Mouse (Mus musculus): ENCODE results near the gene Sult2b1. TPM values are rescaled to one million over a fixed set of nuclear protein-coding genes. Genes with fewer than 3 reads are reported as not detected.

The Sult2b1 gene
- polyA plus RNA-seq, 1 experiment from 2014 or later: 2.5 TPM

- Histone ChIP-seq H3K4me1 (ENCODE audit: insufficient read depth, low read length) (0 out of 2 replicates have a peak, but pooled peaks cover 8% of the 10 kb centered on the region), H3K27ac (ENCODE audit: low read length) (no peak overlapping the region), H3K27me3 (ENCODE audit: insufficient read depth, low read length) (no peaks in the 10 kb centered on the region), H3K9ac (replicated peaks; ENCODE audit: low read length) (no peak overlapping the region), H3K4me3 (ENCODE audit: low read length) (no peak overlapping the region), H3K36me3 (ENCODE audit: insufficient read depth, low read length) (no peaks in the 10 kb centered on the region), H3K9me3 (ENCODE audit: low read length) (no peaks in the 10 kb centered on the region), H3K4me2 (replicated peaks; ENCODE audit: low read depth, low read length) (no peak overlapping the region)
- 62% methylated on average over 10 of the region's 10 CpGs for WGBS
- ATAC-seq (ENCODE audit: low FRiP score, low TSS enrichment): no peak
Observed at GRCm38 (mm10) chr7:45739820-45740219, 44.6 kb downstream of the Sult2b1 start.

- Histone ChIP-seq H3K27me3 (ENCODE audit: insufficient read depth, low read length) (no peaks in the 10 kb centered on the region), H3K4me2 (replicated peaks; ENCODE audit: low read depth, low read length) (no peak overlapping the region), H3K4me3 (ENCODE audit: low read length) (no peak overlapping the region), H3K36me3 (ENCODE audit: insufficient read depth, low read length) (no peaks in the 10 kb centered on the region), H3K9me3 (ENCODE audit: low read length) (no peaks in the 10 kb centered on the region), H3K27ac (ENCODE audit: low read length) (no peak overlapping the region), H3K4me1 (ENCODE audit: insufficient read depth, low read length) (0 out of 2 replicates have a peak, but pooled peaks cover 8% of the 10 kb centered on the region), H3K9ac (replicated peaks; ENCODE audit: low read length) (no peak overlapping the region)
- peak; percentile 86 for ATAC-seq (ENCODE audit: low FRiP score, low TSS enrichment)
- WGBS: 9% methylated on average over 9 of the region's 9 CpGs
Observed at GRCm38 (mm10) chr7:45739162-45739763, 45.2 kb downstream of the Sult2b1 start.

GRCm38 (mm10) chr7:45733477-45733876 lies 51.0 kb downstream of the Sult2b1 start:
- H3K4me2 ChIP-seq (replicated peaks; ENCODE audit: low read depth, low read length): no peak overlapping the region
- H3K36me3 ChIP-seq (ENCODE audit: insufficient read depth, low read length): 0 out of 2 replicates have a peak, but pooled peaks cover 4% of the 10 kb centered on the region
- H3K27ac ChIP-seq (ENCODE audit: low read length): no peak overlapping the region
- 71% methylated on average over 5 of the region's 5 CpGs for WGBS
- ATAC-seq (ENCODE audit: low FRiP score, low TSS enrichment): no peak
- H3K9me3 ChIP-seq (ENCODE audit: low read length): no peaks in the 10 kb centered on the region
- no peaks in the 10 kb centered on the region for H3K27me3 ChIP-seq (ENCODE audit: insufficient read depth, low read length)
- no peak overlapping the region for H3K9ac ChIP-seq (replicated peaks; ENCODE audit: low read length)
- peaks cover 12% of the 10 kb centered on the region for H3K4me1 ChIP-seq (ENCODE audit: insufficient read depth, low read length)
- no peak overlapping the region for H3K4me3 ChIP-seq (ENCODE audit: low read length)

GRCm38 (mm10) chr7:45730727-45731431 lies 53.6 kb downstream of the Sult2b1 start:
- ATAC-seq (ENCODE audit: low FRiP score, low TSS enrichment): peak; percentile 33
- no peak overlapping the region for H3K4me3 ChIP-seq (ENCODE audit: low read length)
- H3K27ac ChIP-seq (ENCODE audit: low read length): peak overlapping the region; percentile 47; the same call in 1 of the 2 replicates
- H3K27me3 ChIP-seq (ENCODE audit: insufficient read depth, low read length): no peaks in the 10 kb centered on the region
- no peak overlapping the region for H3K4me2 ChIP-seq (replicated peaks; ENCODE audit: low read depth, low read length)
- WGBS: 15% methylated on average over 16 of the region's 16 CpGs
- no peak overlapping the region for H3K9ac ChIP-seq (replicated peaks; ENCODE audit: low read length)
- H3K36me3 ChIP-seq (ENCODE audit: insufficient read depth, low read length): peaks cover 17% of the 10 kb centered on the region
- H3K9me3 ChIP-seq (ENCODE audit: low read length): no peaks in the 10 kb centered on the region
- peaks cover 12% of the 10 kb centered on the region for H3K4me1 ChIP-seq (ENCODE audit: insufficient read depth, low read length)

- no peak for ATAC-seq (ENCODE audit: low FRiP score, low TSS enrichment)
- Histone ChIP-seq H3K9ac (replicated peaks; ENCODE audit: low read length) (no peak overlapping the region), H3K36me3 (ENCODE audit: insufficient read depth, low read length) (peaks cover 47% of the 10 kb centered on the region), H3K4me3 (ENCODE audit: low read length) (no peak overlapping the region), H3K9me3 (ENCODE audit: low read length) (no peaks in the 10 kb centered on the region), H3K4me1 (ENCODE audit: insufficient read depth, low read length) (peaks cover 12% of the 10 kb centered on the region), H3K27me3 (ENCODE audit: insufficient read depth, low read length) (no peaks in the 10 kb centered on the region), H3K27ac (ENCODE audit: low read length) (no peak overlapping the region), H3K4me2 (replicated peaks; ENCODE audit: low read depth, low read length) (no peak overlapping the region)
- WGBS: 67% methylated on average over 3 of the region's 3 CpGs
Observed at GRCm38 (mm10) chr7:45727625-45728024, 56.8 kb downstream of the Sult2b1 start.

DNA sequence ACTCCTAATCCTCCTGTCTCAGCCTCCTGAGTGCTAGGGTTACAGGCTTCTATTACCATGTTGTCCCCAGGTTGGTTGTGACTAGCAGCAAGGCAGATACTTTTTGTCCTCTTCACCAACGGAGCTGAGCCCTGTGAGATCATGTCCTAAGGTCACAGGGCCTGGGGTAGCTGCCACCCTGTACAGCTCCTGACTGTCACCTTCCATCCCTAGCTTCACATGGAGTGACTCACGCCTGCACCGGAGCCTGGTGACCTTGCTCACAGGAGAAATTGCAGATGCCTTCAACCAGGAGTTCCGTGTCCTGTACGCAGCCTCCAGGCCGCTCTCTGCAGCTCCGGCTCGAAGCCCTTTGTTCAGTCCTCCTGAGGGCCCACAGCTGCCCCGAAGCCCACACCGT lies 58.0 kb downstream of the Sult2b1 start:
- Histone ChIP-seq H3K27ac (ENCODE audit: low read length) (no peak overlapping the region), H3K4me2 (replicated peaks; ENCODE audit: low read depth, low read length) (no peak overlapping the region), H3K4me1 (ENCODE audit: insufficient read depth, low read length) (peaks cover 12% of the 10 kb centered on the region), H3K9ac (replicated peaks; ENCODE audit: low read length) (no peak overlapping the region), H3K36me3 (ENCODE audit: insufficient read depth, low read length) (peaks cover 57% of the 10 kb centered on the region), H3K4me3 (ENCODE audit: low read length) (no peak overlapping the region), H3K27me3 (ENCODE audit: insufficient read depth, low read length) (no peaks in the 10 kb centered on the region), H3K9me3 (ENCODE audit: low read length) (no peaks in the 10 kb centered on the region)
- ATAC-seq (ENCODE audit: low FRiP score, low TSS enrichment): no peak
- 87% methylated on average over 10 of the region's 10 CpGs for WGBS

DNA sequence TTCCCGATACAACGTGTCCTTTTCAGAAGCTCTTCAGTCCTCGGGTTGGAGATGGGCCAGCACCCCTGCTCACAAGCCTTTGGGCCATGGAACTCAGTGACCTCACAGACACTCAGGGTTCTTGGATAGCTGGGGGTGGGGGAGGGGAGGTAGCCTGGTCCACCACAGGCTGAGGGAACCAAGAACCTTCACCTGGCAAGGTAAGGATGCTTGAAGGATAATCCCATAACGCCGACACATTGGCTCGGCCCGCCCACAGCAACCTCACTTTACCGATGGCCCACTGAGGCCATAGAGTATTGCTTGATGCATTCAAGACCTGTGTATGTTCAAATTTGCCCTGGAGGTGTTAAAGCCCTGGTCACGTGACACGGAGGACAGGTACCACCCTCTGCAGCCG lies 58.8 kb downstream of the Sult2b1 start, which contains the start of gene Spaca4:
Spaca4 (minus strand) TSS at position 101 of the 400 bp plus-strand sequence.
- no peak within 1 kb of the TSS for H3K4me3 ChIP-seq (ENCODE audit: low read length)
- 90% methylated on average over 11 of the region's 11 CpGs for WGBS
- no peak within 1 kb of the TSS for H3K4me2 ChIP-seq (replicated peaks; ENCODE audit: low read depth, low read length)
- H3K27ac ChIP-seq (ENCODE audit: low read length): no peak within 1 kb of the TSS
- H3K27me3 ChIP-seq (ENCODE audit: insufficient read depth, low read length): no peaks in the 10 kb centered on the region
- ATAC-seq (ENCODE audit: low FRiP score, low TSS enrichment): no peak
- H3K4me1 ChIP-seq (ENCODE audit: insufficient read depth, low read length): peaks cover 6% of the 10 kb centered on the region
- no peak within 1 kb of the TSS for H3K9ac ChIP-seq (replicated peaks; ENCODE audit: low read length)
- H3K36me3 ChIP-seq (ENCODE audit: insufficient read depth, low read length): peaks cover 64% of the 10 kb centered on the region
- no peaks in the 10 kb centered on the region for H3K9me3 ChIP-seq (ENCODE audit: low read length)

- Histone ChIP-seq H3K9me3 (ENCODE audit: low read length) (no peaks in the 10 kb centered on the region), H3K4me1 (ENCODE audit: insufficient read depth, low read length) (peaks cover under 1% of the 10 kb centered on the region; the same call in 1 of the 2 replicates), H3K4me2 (replicated peaks; ENCODE audit: low read depth, low read length) (no peak overlapping the region), H3K27ac (ENCODE audit: low read length) (no peak overlapping the region), H3K9ac (replicated peaks; ENCODE audit: low read length) (no peak overlapping the region), H3K27me3 (ENCODE audit: insufficient read depth, low read length) (no peaks in the 10 kb centered on the region), H3K36me3 (ENCODE audit: insufficient read depth, low read length) (peaks cover 70% of the 10 kb centered on the region), H3K4me3 (ENCODE audit: low read length) (no peak overlapping the region)
- no peak for ATAC-seq (ENCODE audit: low FRiP score, low TSS enrichment)
- WGBS: 96% methylated on average over 9 of the region's 9 CpGs
Observed at GRCm38 (mm10) chr7:45725151-45725550, 59.3 kb downstream of the Sult2b1 start.

DNA sequence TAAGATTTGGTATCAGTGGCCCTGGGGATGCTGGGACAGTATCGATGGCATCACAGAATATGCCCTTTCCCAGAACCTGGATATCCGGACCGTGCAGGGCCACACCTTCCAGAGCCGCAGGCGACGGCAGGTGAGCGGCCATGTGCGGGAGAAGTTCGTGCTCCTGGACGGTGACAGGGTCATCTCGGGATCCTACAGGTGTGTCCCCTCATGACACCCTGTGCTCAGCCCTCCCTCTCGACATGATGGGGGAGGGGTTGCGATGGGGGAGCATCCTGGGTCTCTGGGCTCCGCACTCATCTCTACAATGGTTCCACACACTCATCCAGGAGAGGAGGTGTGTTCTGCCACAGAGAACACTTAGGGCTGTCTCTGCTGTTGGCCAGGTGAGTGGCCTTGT lies 60.7 kb downstream of the Sult2b1 start:
- H3K4me2 ChIP-seq (replicated peaks; ENCODE audit: low read depth, low read length): no peak overlapping the region
- H3K36me3 ChIP-seq (ENCODE audit: insufficient read depth, low read length): peaks cover 78% of the 10 kb centered on the region
- H3K9me3 ChIP-seq (ENCODE audit: low read length): no peaks in the 10 kb centered on the region
- no peak overlapping the region for H3K27ac ChIP-seq (ENCODE audit: low read length)
- no peak overlapping the region for H3K4me3 ChIP-seq (ENCODE audit: low read length)
- H3K9ac ChIP-seq (replicated peaks; ENCODE audit: low read length): no peak overlapping the region
- H3K4me1 ChIP-seq (ENCODE audit: insufficient read depth, low read length): peaks cover 12% of the 10 kb centered on the region
- WGBS: 90% methylated on average over 14 of the region's 14 CpGs
- ATAC-seq (ENCODE audit: low FRiP score, low TSS enrichment): no peak
- H3K27me3 ChIP-seq (ENCODE audit: insufficient read depth, low read length): no peaks in the 10 kb centered on the region

DNA sequence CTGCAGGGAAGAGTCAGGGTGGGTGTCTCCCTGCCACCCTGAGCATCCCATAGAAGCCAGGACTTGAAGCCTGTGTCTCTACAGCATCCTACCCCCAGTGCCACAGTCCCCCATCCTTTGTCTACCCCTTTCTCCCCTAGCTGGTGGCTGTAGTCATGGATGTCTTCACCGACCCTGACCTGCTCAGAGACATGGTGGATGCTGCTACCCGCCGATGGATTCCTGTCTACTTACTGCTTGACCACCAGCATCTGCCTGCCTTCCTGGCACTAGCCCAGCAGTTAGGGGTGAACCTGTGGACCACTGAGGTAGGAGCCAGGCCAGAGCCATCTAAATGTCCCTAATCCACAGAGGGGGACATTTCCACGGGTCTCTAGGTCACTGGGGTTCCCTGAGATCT lies 61.2 kb downstream of the Sult2b1 start:
- WGBS: 89% methylated on average over 4 of the region's 4 CpGs
- Histone ChIP-seq H3K4me1 (ENCODE audit: insufficient read depth, low read length) (peaks cover 12% of the 10 kb centered on the region), H3K9ac (replicated peaks; ENCODE audit: low read length) (no peak overlapping the region), H3K9me3 (ENCODE audit: low read length) (no peaks in the 10 kb centered on the region), H3K36me3 (ENCODE audit: insufficient read depth, low read length) (peaks cover 77% of the 10 kb centered on the region), H3K4me3 (ENCODE audit: low read length) (no peak overlapping the region), H3K4me2 (replicated peaks; ENCODE audit: low read depth, low read length) (no peak overlapping the region), H3K27me3 (ENCODE audit: insufficient read depth, low read length) (no peaks in the 10 kb centered on the region), H3K27ac (ENCODE audit: low read length) (no peak overlapping the region)
- no peak for ATAC-seq (ENCODE audit: low FRiP score, low TSS enrichment)
